Mouse (Mus musculus): ENCODE results near the gene Pfn3.

GRCm38 (mm10) chr13:55463399-55464026 is 48.5 kb upstream of the Pfn3 start:
- TF ChIP-seq CTCF (IDR thresholded peaks at IDR 0.05; ENCODE audit: control insufficient read depth, insufficient read depth, insufficient read length) (no peak), USF1 (IDR thresholded peaks at IDR 0.05; ENCODE audit: low read depth) (no peak), MYOG (IDR thresholded peaks at IDR 0.05; ENCODE audit: control insufficient read depth, extremely low read depth, insufficient read length) (no peak), MAX (IDR thresholded peaks at IDR 0.05) (no peak), MYOD1 (IDR thresholded peaks at IDR 0.05; ENCODE audit: control insufficient read depth, insufficient read length, low read depth) (no peak)

All from C2C12 (cell line).